Mouse (Mus musculus): ENCODE results near the gene Psmb7. TPM values are rescaled to one million over a fixed set of nuclear protein-coding genes. Genes with fewer than 3 reads are reported as not detected.

The Psmb7 gene
- total RNA-seq, 2 experiments from 2014 or later: 206 to 207 TPM

- DNase-seq (ENCODE audit: low spot score in 2 of 2): no peak
These were observed 46.0 kb downstream of the Psmb7 start for GRCm38 (mm10) chr2:38597896-38598295.

GRCm38 (mm10) chr2:38594874-38595273 lies 49.0 kb downstream of the Psmb7 start:
- no peak for DNase-seq (ENCODE audit: low spot score in 2 of 2)

DNA sequence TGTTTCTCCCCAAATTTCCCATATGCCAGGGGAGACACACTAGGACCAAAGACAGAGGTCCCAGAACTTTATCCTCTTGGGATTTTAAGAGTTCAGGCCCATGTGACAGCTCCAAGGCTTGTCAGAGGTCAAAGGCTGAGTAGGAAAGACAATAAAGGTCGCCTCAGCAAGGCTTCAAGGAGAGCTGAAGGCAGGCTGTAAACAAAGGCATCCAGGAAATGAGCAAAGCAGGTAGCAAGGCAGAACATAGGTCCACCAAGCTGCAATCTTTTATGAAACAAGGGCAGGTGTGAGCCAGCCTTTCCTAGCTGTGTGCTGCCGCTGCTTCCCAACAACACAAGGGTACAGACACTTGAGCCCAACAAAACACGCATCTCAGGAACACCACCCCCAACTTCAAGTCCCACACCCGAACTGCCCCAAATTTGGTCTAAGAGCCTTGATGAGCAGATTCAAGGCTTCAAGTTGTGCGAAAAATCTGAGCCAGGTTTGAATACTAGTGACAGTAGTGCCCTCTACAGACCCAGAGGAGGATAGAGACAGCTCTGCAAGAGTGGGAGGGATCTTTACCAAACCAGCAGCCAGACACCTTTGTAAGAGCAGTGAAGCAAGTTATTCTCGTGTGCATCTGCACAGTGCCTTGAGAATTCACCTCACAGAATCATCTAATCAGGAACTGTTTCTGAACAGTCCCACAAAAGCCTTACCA lies 52.0 kb downstream of the Psmb7 start:
- DNase-seq (ENCODE audit: low spot score in 2 of 2): peak in 1 of 2 experiments; percentile 39

GRCm38 (mm10) chr2:38586733-38587132 lies 57.2 kb downstream of the Psmb7 start:
- no peak for DNase-seq (ENCODE audit: low spot score in 2 of 2)

DNA sequence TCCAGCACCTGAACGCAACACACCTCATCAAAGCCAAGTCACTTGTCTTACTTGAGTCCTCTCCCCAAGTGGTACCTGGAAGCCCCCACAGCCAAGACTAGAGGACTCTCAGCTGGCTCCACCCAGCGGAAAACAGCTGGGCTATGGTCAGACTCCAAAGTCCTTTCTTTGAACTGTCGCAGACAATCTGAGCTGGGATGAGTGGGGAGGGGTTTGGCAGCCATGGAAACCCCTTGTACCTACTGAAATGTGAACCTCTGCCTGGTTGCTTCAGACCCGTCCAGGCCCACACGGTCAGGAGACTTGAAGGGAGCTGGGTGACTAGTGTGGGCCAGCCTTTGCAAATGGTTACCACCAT lies 58.5 kb downstream of the Psmb7 start:
- DNase-seq (ENCODE audit: low spot score in 2 of 2): no peak

GRCm38 (mm10) chr2:38584514-38585378 lies 59.1 kb downstream of the Psmb7 start:
- no peak for DNase-seq (ENCODE audit: low spot score in 2 of 2)

DNA sequence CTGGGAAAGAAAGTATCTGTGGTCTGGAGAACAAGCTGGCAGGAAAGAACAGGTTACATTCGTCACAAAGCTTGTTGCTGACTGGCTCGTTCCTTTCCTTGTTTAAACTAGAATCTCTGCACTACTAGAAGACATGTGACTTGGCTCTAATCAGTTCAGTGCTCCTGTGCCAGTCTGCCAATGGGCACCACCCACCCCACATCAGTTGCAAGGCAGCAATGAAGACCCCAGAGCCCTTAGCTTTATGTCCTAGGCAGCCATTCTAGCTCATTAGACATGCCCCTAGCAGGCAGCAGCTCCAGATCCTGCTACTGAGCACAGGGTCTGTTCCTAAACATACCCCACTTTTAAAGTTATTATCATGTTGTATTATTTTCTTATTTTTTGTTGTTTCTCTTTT lies 59.9 kb downstream of the Psmb7 start:
- no peak for DNase-seq (ENCODE audit: low spot score in 2 of 2)

DNA sequence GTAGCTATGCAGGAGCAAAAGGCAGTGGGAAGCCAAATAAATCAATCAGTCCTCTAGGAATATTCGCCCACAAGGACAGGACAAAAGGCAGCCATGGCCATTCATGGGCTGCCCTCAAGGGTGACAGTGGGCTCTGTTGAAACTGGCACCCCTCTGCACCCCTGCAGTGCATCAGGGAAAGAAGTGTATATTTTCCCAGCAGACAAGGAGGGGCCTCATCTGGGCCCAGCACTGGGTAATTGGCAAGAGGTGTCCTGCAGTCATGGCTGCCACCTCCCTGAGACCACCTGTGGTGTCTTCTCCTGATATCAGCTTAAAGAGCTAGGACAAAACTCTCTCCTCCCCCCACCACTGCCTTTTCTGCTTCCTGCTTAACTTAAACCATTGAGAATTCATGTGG lies 64.4 kb downstream of the Psmb7 start:
- no peak for DNase-seq (ENCODE audit: low spot score in 2 of 2)

GRCm38 (mm10) chr2:38578602-38579521 lies 65.0 kb downstream of the Psmb7 start:
- peak; percentile 39 to 51 for DNase-seq (ENCODE audit: low spot score in 2 of 2)

DNA sequence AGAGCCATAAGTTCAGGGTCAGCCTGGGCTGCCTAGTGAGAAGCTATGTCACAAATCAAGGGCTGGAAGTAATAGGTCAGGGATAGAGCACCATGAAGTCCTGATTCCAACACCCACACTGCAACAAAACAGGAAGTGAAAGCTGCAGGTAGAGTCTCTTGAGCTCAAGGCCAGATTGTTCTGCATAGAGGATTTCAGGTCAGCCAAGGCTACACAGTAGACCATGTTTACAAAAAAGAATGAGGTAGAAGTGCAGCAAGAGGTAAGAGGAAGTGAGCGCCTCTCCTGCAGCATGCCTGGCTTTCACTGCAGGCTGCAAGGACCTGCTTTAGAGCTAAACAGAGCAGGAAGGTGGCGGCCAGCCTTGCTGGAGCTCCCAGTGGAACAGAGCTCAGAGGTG lies 69.2 kb downstream of the Psmb7 start:
- no peak for DNase-seq (ENCODE audit: low spot score in 2 of 2)

DNA sequence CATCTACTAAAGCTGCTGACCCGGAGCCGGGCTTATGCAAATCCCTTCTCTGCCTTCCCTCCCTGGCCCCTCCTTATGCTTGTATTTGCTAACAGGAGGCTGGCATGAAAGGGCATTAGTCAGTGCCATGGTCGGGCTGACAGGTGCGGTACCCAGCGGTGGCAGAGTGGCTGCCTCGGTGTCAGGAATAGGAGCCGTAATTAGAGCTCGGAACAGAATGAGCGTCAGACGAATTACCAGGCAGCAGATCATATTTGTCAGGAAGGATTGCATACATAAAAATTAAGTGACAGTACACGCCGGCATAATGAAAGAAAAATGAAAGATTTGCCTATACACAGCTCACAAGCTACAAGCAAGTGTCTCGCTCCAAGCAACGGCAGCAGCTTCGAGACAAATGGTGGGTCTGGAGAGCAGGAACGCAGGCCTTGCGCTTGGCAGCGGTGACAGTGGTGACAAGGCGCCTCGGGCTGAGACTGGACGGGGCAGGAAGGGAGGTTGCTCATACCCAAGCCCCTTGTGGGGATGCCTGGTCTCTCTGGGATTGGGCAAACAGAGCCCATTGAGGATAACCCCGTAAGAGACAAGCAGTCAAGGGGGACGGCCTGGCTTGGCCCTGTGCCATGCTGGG lies 71.8 kb downstream of the Psmb7 start:
- no peak for DNase-seq (ENCODE audit: low spot score in 2 of 2)

- no peak for DNase-seq (ENCODE audit: low spot score in 2 of 2)
These were observed 81.3 kb downstream of the Psmb7 start for GRCm38 (mm10) chr2:38562596-38562995.

- DNase-seq (ENCODE audit: low spot score in 2 of 2): no peak
These were observed 83.3 kb downstream of the Psmb7 start for GRCm38 (mm10) chr2:38560296-38561227.

- no peak for DNase-seq (ENCODE audit: low spot score in 2 of 2)
These were observed 87.2 kb downstream of the Psmb7 start for GRCm38 (mm10) chr2:38556721-38557120.

GRCm38 (mm10) chr2:38555659-38556058 lies 88.2 kb downstream of the Psmb7 start:
- no peak for DNase-seq (ENCODE audit: low spot score in 2 of 2)

GRCm38 (mm10) chr2:38554226-38554995 lies 89.5 kb downstream of the Psmb7 start:
- DNase-seq (ENCODE audit: low spot score in 2 of 2): no peak

DNA sequence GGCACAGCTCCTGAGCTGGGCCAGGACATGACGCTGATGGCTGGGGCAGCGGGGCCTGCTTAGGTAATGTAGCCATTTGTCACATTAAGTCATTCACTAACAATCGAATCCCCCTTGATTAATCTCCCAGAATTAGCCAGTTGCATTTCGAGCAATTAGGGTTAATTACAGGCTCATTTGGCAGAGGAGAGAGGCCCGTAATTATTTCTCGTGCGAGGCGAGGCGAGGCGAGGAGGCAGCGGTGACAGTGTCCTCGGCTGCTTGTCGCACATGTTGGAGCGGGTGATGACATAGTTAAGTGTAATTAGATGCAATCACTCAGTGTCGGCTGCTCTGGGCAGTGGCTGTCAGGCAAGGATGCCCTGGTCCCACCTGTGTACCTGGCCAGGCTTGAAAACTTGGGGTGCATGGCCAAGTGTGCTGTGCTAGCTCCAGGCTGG lies 91.9 kb downstream of the Psmb7 start:
- no peak for DNase-seq (ENCODE audit: low spot score in 2 of 2)

DNA sequence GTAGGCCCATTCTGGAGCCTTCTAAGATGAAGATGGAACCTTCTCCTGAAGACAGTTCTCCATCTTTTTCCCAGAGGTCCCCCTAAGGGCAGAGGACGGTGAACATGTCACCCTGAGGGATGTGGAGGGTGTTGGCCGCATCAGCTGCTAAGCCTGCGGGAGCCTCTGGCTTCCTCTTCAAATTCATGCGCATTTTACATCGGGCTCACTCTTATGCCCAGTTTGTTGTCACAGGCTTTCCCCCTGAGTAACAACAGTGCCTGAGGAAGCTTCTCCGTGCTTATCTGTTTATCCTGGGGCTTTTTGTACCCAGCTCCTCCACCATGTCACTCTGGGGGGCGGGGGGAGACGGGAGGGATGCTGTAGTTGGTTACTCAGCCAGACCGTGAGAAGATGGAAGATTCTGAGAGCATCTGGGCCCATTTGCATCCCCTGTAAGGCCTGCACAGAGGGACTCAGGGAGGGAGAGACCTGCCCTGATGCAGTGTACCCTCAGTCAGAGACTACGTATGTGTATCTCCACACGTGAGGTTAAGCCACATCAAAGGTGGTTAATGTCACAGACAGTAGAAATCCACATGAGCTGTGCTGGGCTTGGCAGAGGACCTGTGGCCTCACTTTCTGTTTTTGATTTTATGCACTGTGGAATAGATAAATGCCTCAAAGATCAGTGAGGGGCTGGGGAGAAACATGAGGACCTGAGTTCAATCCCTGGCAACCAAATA lies 95.9 kb downstream of the Psmb7 start:
- DNase-seq (ENCODE audit: low spot score in 2 of 2): no peak
